ENCODE assay signal across 20 mouse cellular contexts in the genomic region with DNA sequence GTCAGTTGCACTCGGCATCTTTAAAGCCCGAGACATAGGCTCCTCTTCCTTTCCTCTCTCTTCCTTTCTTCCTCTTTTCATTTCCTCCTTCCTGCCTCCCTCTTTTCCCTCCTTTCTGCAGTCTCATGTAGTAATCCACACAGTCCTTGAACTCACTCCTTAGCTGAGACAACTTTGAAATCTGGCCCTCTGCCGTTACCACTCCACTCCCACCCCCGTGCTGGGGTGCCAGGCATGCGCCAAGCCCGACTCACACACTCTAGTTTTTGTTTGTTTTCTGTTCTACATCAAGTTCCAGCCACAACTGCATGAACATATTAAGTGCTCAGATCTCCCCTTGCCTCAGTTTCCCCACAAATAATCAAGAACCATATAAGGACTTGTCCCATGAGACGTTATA. TPM values are rescaled to one million over a fixed set of nuclear protein-coding genes. Genes with fewer than 3 reads are reported as not detected.
DNase-seq lines count a peak whose midpoint lies in the region; ATAC-seq and TF ChIP-seq lines count a peak whose summit lies in the region.
"Had no signal": no experiment of that assay in that cellular context is flagged by ENCODE, and none has a peak within 500 bp of the region (broad histone marks: within the 10 kb centered on the region; RNA-seq: fewer than 3 reads in every experiment).

No protein-coding gene starts in this region.

- H3K9ac ChIP-seq in CH12.LX (ENCODE audit: insufficient read depth, low read depth): no peak overlapping the region
- H3K9ac ChIP-seq: embryonic facial prominence, embryonic 13.5 days; embryonic facial prominence, embryonic 15.5 days; forebrain, embryonic 13.5 days; forebrain, embryonic 15.5 days had no signal

- in situ Hi-C loops in CH12.LX (cut with MboI; ENCODE audit: low pct_ligation_motif_present, low pct_unique_long_range_greater_than_20kb, low sequenced_read_pairs): no loop called here

- DNase-seq in frontal cortex, adult 2 months (ENCODE audit: extremely low spot score in 1 of 2, low spot score in 1 of 2): no peak
- DNase-seq in layer of hippocampus, adult 2 months (ENCODE audit: low spot score in 2 of 2): no peak
- no peak for DNase-seq in layer of hippocampus, adult 8-10 months (ENCODE audit: low spot score in 2 of 2)
- no peak for DNase-seq in CH12.LX (ENCODE audit: extremely low read depth)
- peak; percentile 53 for DNase-seq in brain, adult 2 months (ENCODE audit: low read depth, low spot score)
- DNase-seq in thymus, adult 18-20 months: no peak
- DNase-seq: adrenal gland, adult 8-10 months; cerebellum, adult 11 months; cerebellum, adult 9-11 months had no signal

- peaks cover 0 to 60% of the 10 kb centered on the region in 2 experiments for H3K36me3 ChIP-seq in CH12.LX (replicated peaks in 1 of 2; ENCODE audit: control insufficient read depth in 1 of 2, insufficient read depth in 1 of 2, low read length in 1 of 2)
- H3K36me3 ChIP-seq: embryonic facial prominence, embryonic 13.5 days; embryonic facial prominence, embryonic 15.5 days; G1E had no signal

- no peak for TF ChIP-seq CTCF in layer of hippocampus, adult 2 months (conservative IDR thresholded peaks at IDR 0.05)
- TF ChIP-seq CTCF in CH12.LX (conservative IDR thresholded peaks at IDR 0.05 in 1 of 2, IDR thresholded peaks at IDR 0.05 in 1 of 2; ENCODE audit: low read depth in 2 of 2, low read length in 2 of 2): no peak; a peak in 1 of 4 replicates

- TF ChIP-seq POLR2A in CH12.LX (IDR thresholded peaks at IDR 0.05; ENCODE audit: low read depth, low read length): no peak

- H3K4me2 ChIP-seq in CH12.LX (ENCODE audit: insufficient read depth, low read depth, poor library complexity, severe bottlenecking): peak overlapping the region; percentile 25
- H3K4me2 ChIP-seq: embryonic facial prominence, embryonic 13.5 days; embryonic facial prominence, embryonic 15.5 days; forebrain, embryonic 13.5 days; forebrain, embryonic 15.5 days had no signal

- dilution Hi-C loops in CH12.LX (cut with MboI; ENCODE audit: extremely low pct_ligation_motif_present, extremely low pct_unique_long_range_greater_than_20kb, low sequenced_read_pairs): no loop called here

- H3K27ac ChIP-seq in layer of hippocampus, adult 2 months: peak overlapping the region; percentile 46
- H3K27ac ChIP-seq in CH12.LX (ENCODE audit: insufficient read depth, low read depth): no peak overlapping the region
- H3K27ac ChIP-seq: embryonic facial prominence, embryonic 13.5 days; embryonic facial prominence, embryonic 15.5 days; forebrain, embryonic 10.5 days; forebrain, embryonic 13.5 days; forebrain, embryonic 15.5 days had no signal

- H3K9me3 ChIP-seq in CH12.LX (replicated peaks; ENCODE audit: low read length): no peaks in the 10 kb centered on the region
- H3K9me3 ChIP-seq: embryonic facial prominence, embryonic 13.5 days; embryonic facial prominence, embryonic 15.5 days; forebrain, embryonic 10.5 days; forebrain, embryonic 13.5 days; forebrain, embryonic 15.5 days; G1E had no signal

- peak; percentile 5; the same call in 1 of the 2 replicates for ATAC-seq in frontal cortex, adult (ENCODE audit: low TSS enrichment)

- no peak overlapping the region for H3K4me3 ChIP-seq in layer of hippocampus, adult 2 months
- H3K4me3 ChIP-seq in CH12.LX (replicated peaks in 1 of 3; ENCODE audit: low read depth in 2 of 3, low read length in 2 of 3, poor library complexity in 1 of 3): no peak overlapping the region
- H3K4me3 ChIP-seq: embryonic facial prominence, embryonic 13.5 days; embryonic facial prominence, embryonic 15.5 days; erythroblast, embryonic 14.5 days; forebrain, embryonic 10.5 days; forebrain, embryonic 13.5 days; forebrain, embryonic 15.5 days had no signal

- H3K79me2 ChIP-seq in CH12.LX (replicated peaks; ENCODE audit: control insufficient read depth, extremely low read depth, insufficient read depth, poor library complexity, severe bottlenecking): no peaks in the 10 kb centered on the region

- H3K27me3 ChIP-seq in CH12.LX (replicated peaks): no peaks in the 10 kb centered on the region
- H3K27me3 ChIP-seq: forebrain, embryonic 13.5 days; forebrain, embryonic 15.5 days had no signal

- H3K4me1 ChIP-seq in CH12.LX (ENCODE audit: control insufficient read depth in 1 of 2, insufficient read depth in 2 of 2): peaks cover 8 to 58% of the 10 kb centered on the region in 2 experiments
- H3K4me1 ChIP-seq: embryonic facial prominence, embryonic 13.5 days; embryonic facial prominence, embryonic 15.5 days; forebrain, embryonic 10.5 days had no signal

- TF ChIP-seq EP300 in CH12.LX (IDR thresholded peaks at IDR 0.05; ENCODE audit: low read length): no peak

- no peak for TF ChIP-seq RAD21 in CH12.LX (IDR thresholded peaks at IDR 0.05; ENCODE audit: low read depth, low read length)

TF ChIP-seq in CH12.LX, 34 proteins besides CTCF, POLR2A, EP300 and RAD21:
- no peak for TF ChIP-seq KAT2A (IDR thresholded peaks at IDR 0.05; ENCODE audit: insufficient replicate concordance, low read length)
- TF ChIP-seq E2F4 (IDR thresholded peaks at IDR 0.05; ENCODE audit: insufficient replicate concordance, low read depth, low read length): no peak
- no peak for TF ChIP-seq ELF1 (IDR thresholded peaks at IDR 0.05; ENCODE audit: low read depth, low read length)
- TF ChIP-seq NELFE (IDR thresholded peaks at IDR 0.05; ENCODE audit: low read depth, low read length): no peak
- no peak for TF ChIP-seq CHD2 (IDR thresholded peaks at IDR 0.05; ENCODE audit: low read length)

RNA-seq across cellular contexts. Expression of a gene that starts 15.8 kb away (rescaled TPM):
- polyA plus RNA-seq in frontal cortex, adult 2 months (2012; rRNA removed): 98.8 and 102 TPM in 2 replicates
- total RNA-seq in layer of hippocampus, adult 2 months (2021): 100 to 1,000 TPM; 146 to 158 TPM
- 100 to 1,000 TPM; 121 to 134 (median 129) TPM for total RNA-seq in layer of hippocampus, adult 8-10 months (2022)
- total RNA-seq in CH12.LX (2012; rRNA removed): 2.1 and 2.6 TPM in 2 replicates
- total RNA-seq in CH12.LX (2014; rRNA removed): 3.5 and 3.9 TPM in 2 replicates
- 5.3 and 6.0 TPM in 2 replicates for polyA plus RNA-seq in CH12.LX (2012; ENCODE audit: insufficient read length, low read depth)
- total RNA-seq: common myeloid progenitor, adult 5-6 weeks had no signal
- polyA plus RNA-seq: activated CD4-positive, CD25-positive, alpha-beta regulatory T cell, adult 4 months; C2C12; erythroblast, embryonic 14.5 days; G1E had no signal

RNA-seq across cellular contexts. Expression of a gene that starts 21.7 kb away (rescaled TPM):
- 34.8 and 43.9 TPM in 2 replicates for polyA plus RNA-seq in frontal cortex, adult 2 months (2012; rRNA removed)
- total RNA-seq in layer of hippocampus, adult 2 months (2021): 10 to 100 TPM; 89.0 to 99.7 TPM
- 100 to 1,000 TPM in 2 of 4 experiments, 10 to 100 TPM in 2; 96.7 to 109 (median 100) TPM for total RNA-seq in layer of hippocampus, adult 8-10 months (2022)
- 0.29 and 0.30 TPM in 2 replicates for total RNA-seq in CH12.LX (2012; rRNA removed)
- 0.07 and 0.08 TPM in 2 replicates for total RNA-seq in CH12.LX (2014; rRNA removed)
- polyA plus RNA-seq in CH12.LX (2012; ENCODE audit: insufficient read length, low read depth): 0.20 and 0.30 TPM in 2 replicates
- total RNA-seq: common myeloid progenitor, adult 5-6 weeks had no signal
- polyA plus RNA-seq: activated CD4-positive, CD25-positive, alpha-beta regulatory T cell, adult 4 months; erythroblast, embryonic 14.5 days; G1E had no signal

RNA-seq across cellular contexts. Expression of a gene that starts 26.2 kb away (rescaled TPM):
- polyA plus RNA-seq in frontal cortex, adult 2 months (2012; rRNA removed): 23.7 and 23.8 TPM in 2 replicates
- total RNA-seq in layer of hippocampus, adult 2 months (2021): 10 to 100 TPM; 29.2 to 32.8 TPM
- total RNA-seq in layer of hippocampus, adult 8-10 months (2022): 10 to 100 TPM; 28.3 to 38.4 (median 31.2) TPM
- total RNA-seq in CH12.LX (2012; rRNA removed) (22.7 and 27.4 TPM in 2 replicates), CH12.LX (2014; rRNA removed) (15.6 and 16.4 TPM in 2 replicates)
- 61.3 and 71.3 TPM in 2 replicates for polyA plus RNA-seq in CH12.LX (2012; ENCODE audit: insufficient read length, low read depth)

RNA-seq across cellular contexts. Expression of a gene that starts 32.2 kb away (rescaled TPM):
- 4.9 and 5.9 TPM in 2 replicates for polyA plus RNA-seq in frontal cortex, adult 2 months (2012; rRNA removed)
- 1 to 10 TPM; 3.1 to 7.4 TPM for total RNA-seq in layer of hippocampus, adult 2 months (2021)
- 10 to 100 TPM in 1 of 4 experiments, 1 to 10 TPM in 3; 2.6 to 11.3 (median 4.6) TPM for total RNA-seq in layer of hippocampus, adult 8-10 months (2022)
- total RNA-seq in CH12.LX (2012; rRNA removed) (1.9 and 2.4 TPM in 2 replicates), CH12.LX (2014; rRNA removed) (0.22 and 0.40 TPM in 2 replicates)
- polyA plus RNA-seq in CH12.LX (2012; ENCODE audit: insufficient read length, low read depth): 1.8 and 2.6 TPM in 2 replicates
- total RNA-seq: common myeloid progenitor, adult 5-6 weeks had no signal
- polyA plus RNA-seq: erythroblast, embryonic 14.5 days had no signal

RNA-seq across cellular contexts. Expression of a gene that starts 34.0 kb away (rescaled TPM):
- polyA plus RNA-seq in frontal cortex, adult 2 months (2012; rRNA removed): 18.6 and 18.7 TPM in 2 replicates
- total RNA-seq in layer of hippocampus, adult 2 months (2021): 10 to 100 TPM; 14.2 to 15.7 TPM
- total RNA-seq in layer of hippocampus, adult 8-10 months (2022): 10 to 100 TPM; 13.6 to 18.9 (median 14.7) TPM
- 13.8 and 17.2 TPM in 2 replicates for total RNA-seq in CH12.LX (2012; rRNA removed)
- 10.5 and 13.4 TPM in 2 replicates for total RNA-seq in CH12.LX (2014; rRNA removed)
- polyA plus RNA-seq in CH12.LX (2012; ENCODE audit: insufficient read length, low read depth): 9.5 and 12.3 TPM in 2 replicates

Comparison
In these comparisons a context has a peak if more than half of its experiments do, and no peak if none do; other contexts are left out.
1. RNA of a gene that starts 15.8 kb away (total RNA-seq): 146 to 158 TPM in layer of hippocampus, adult 2 months and 121 to 134 TPM in layer of hippocampus, adult 8-10 months; 2.1 to 3.9 TPM in CH12.LX; every median in the first group is over 10 times any median in the second.
2. RNA of a gene that starts 21.7 kb away (total RNA-seq): 96.7 to 109 TPM in layer of hippocampus, adult 8-10 months and 89.0 to 99.7 TPM in layer of hippocampus, adult 2 months; 0.07 to 0.30 TPM in CH12.LX; every median in the first group is over 10 times any median in the second.